Mouse (Mus musculus): ENCODE measurements around the gene Cage1.

DNA sequence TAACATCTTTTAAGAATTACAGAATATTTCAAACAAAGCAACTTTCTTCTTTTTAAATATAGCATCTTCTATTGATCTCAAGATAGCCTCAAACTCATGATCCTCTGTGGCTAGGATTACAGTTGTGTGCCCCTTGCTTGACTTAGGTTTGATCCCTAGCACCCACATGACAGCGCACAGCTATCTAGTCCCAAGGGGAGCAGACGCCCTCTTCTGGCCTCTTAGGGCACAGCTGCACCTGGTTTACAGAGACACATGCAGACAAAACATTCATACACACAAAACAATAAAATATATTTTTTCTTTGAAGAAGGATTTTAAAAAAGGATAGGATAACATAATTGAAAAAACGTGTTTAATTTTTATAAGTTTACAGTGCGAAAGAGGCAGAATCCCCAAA lies 11.0 kb downstream of the Cage1 start:
- TF ChIP-seq CTCF (IDR thresholded peaks at IDR 0.05; ENCODE audit: extremely low read depth, insufficient read depth, low read length) (0 out of 2 replicates have a peak, but pooled peaks have one; percentile 2), POLR2A (IDR thresholded peaks at IDR 0.05; ENCODE audit: extremely low read depth, insufficient read depth, low read length) (no peak)
